Mouse (Mus musculus) kidney, adult 18-20 months (tissue): ENCODE results near the gene Slc1a1.

ENCODE experiments used
- DNase-seq: peaks from one replicate; pipeline ENCODE4 v3.0.0; 2021

Slc1a1 gene

GRCm38 (mm10) chr19:28834798-28835499 is at the start of gene Slc1a1:
Slc1a1 (plus strand) TSS chr19:28835049.
- DNase-seq: peak; percentile 81

GRCm38 (mm10) chr19:28790196-28790595 is 44.7 kb upstream of the Slc1a1 start:
- DNase-seq: peak; percentile 28

GRCm38 (mm10) chr19:28793307-28793706 is 41.5 kb upstream of the Slc1a1 start:
- DNase-seq: no peak

GRCm38 (mm10) chr19:28796146-28796848 is 38.6 kb upstream of the Slc1a1 start:
- no peak for DNase-seq

- no peak for DNase-seq
These were observed 37.9 kb upstream of the Slc1a1 start for GRCm38 (mm10) chr19:28796966-28797365.

GRCm38 (mm10) chr19:28797611-28798010 is 37.2 kb upstream of the Slc1a1 start:
- DNase-seq: no peak

GRCm38 (mm10) chr19:28800448-28800847 is 34.4 kb upstream of the Slc1a1 start:
- DNase-seq: no peak

GRCm38 (mm10) chr19:28806276-28806675 is 28.6 kb upstream of the Slc1a1 start:
- DNase-seq: no peak

GRCm38 (mm10) chr19:28806821-28807496 is 27.9 kb upstream of the Slc1a1 start:
- DNase-seq: no peak

- DNase-seq: no peak
These were observed 27.4 kb upstream of the Slc1a1 start for GRCm38 (mm10) chr19:28807497-28807871.

GRCm38 (mm10) chr19:28818286-28818685 is 16.6 kb upstream of the Slc1a1 start:
- no peak for DNase-seq

GRCm38 (mm10) chr19:28827697-28828328 is 7.0 kb upstream of the Slc1a1 start:
- no peak for DNase-seq

GRCm38 (mm10) chr19:28831324-28831723 is 3.5 kb upstream of the Slc1a1 start:
- no peak for DNase-seq

- DNase-seq: no peak
These were observed 2.2 kb upstream of the Slc1a1 start for GRCm38 (mm10) chr19:28832605-28833004.

- peak; percentile 67 for DNase-seq
These were observed 461 bp upstream of the Slc1a1 start for GRCm38 (mm10) chr19:28834388-28834787.

GRCm38 (mm10) chr19:28835500-28835864 is 633 bp downstream of the Slc1a1 start:
- DNase-seq: peak; percentile 27

GRCm38 (mm10) chr19:28836116-28836515 is 1.3 kb downstream of the Slc1a1 start:
- peak; percentile 67 for DNase-seq

- peak; percentile 65 for DNase-seq
These were observed 2.0 kb downstream of the Slc1a1 start for GRCm38 (mm10) chr19:28836651-28837410.

GRCm38 (mm10) chr19:28838796-28839195 is 3.9 kb downstream of the Slc1a1 start:
- no peak for DNase-seq

GRCm38 (mm10) chr19:28844946-28845710 is 10.3 kb downstream of the Slc1a1 start:
- DNase-seq: peak; percentile 31

GRCm38 (mm10) chr19:28850510-28850909 is 15.7 kb downstream of the Slc1a1 start:
- DNase-seq: no peak

- no peak for DNase-seq
These were observed 17.2 kb downstream of the Slc1a1 start for GRCm38 (mm10) chr19:28852001-28852400.
